In genomic region chr11:100437901-100438300, GRCm38 (mm10) we compare ENCODE assay signal across 17 mouse cellular contexts. TPM values are rescaled to one million over a fixed set of nuclear protein-coding genes. Genes with fewer than 3 reads are reported as not detected.
"Had no signal": no experiment of that assay in that cellular context is flagged by ENCODE, and none has a peak within 500 bp of the region (broad histone marks: within the 10 kb centered on the region; RNA-seq: fewer than 3 reads in every experiment).

No protein-coding gene starts in this region.

- ATAC-seq: liver, postnatal 0 days; lung, postnatal 0 days had no signal

- H3K9ac ChIP-seq: liver, postnatal 0 days; lung, embryonic 15.5 days; midbrain, embryonic 12.5 days; neural tube, embryonic 12.5 days; stomach, embryonic 15.5 days had no signal

- H3K4me2 ChIP-seq: lung, embryonic 15.5 days; midbrain, embryonic 12.5 days; neural tube, embryonic 12.5 days; stomach, embryonic 15.5 days had no signal

- H3K4me3 ChIP-seq: lung, embryonic 15.5 days; megakaryocyte, embryonic 14.5 days; midbrain, embryonic 12.5 days; neural tube, embryonic 12.5 days; stomach, embryonic 15.5 days had no signal

- H3K27me3 ChIP-seq: lung, embryonic 15.5 days; megakaryocyte, embryonic 14.5 days; midbrain, embryonic 12.5 days; neural tube, embryonic 12.5 days; stomach, embryonic 15.5 days had no signal

- DNase-seq: liver, postnatal 0 days; lung, adult 2 months; lung, postnatal 14 days; lung, postnatal 36 days; midbrain, embryonic 14.5 days; right cerebral cortex, postnatal 14 days; thymus, adult 2 months; thymus, postnatal 25 days; thymus, postnatal 4 days had no signal

- H3K27ac ChIP-seq: lung, embryonic 15.5 days; macrophage; midbrain, embryonic 12.5 days; neural tube, embryonic 12.5 days; stomach, embryonic 15.5 days; stomach, postnatal 0 days had no signal

- H3K9me3 ChIP-seq: lung, embryonic 15.5 days; megakaryocyte, embryonic 14.5 days; midbrain, embryonic 12.5 days; neural tube, embryonic 12.5 days; stomach, embryonic 15.5 days had no signal

RNA-seq across cellular contexts. Expression of gene Fkbp10, which starts 22.4 kb away (rescaled TPM):
- polyA plus RNA-seq: macrophage had no signal
